Mouse (Mus musculus): Measurements from ENCODE around the gene Olfr1393. TPM values are rescaled to one million over a fixed set of nuclear protein-coding genes. Genes with fewer than 3 reads are reported as not detected.

The Olfr1393 gene
- polyA plus RNA-seq, 1 experiment from 2014 or later = not detected

- H3K4me3 ChIP-seq (replicated peaks; ENCODE audit: low read length) = peak overlapping the region; percentile 73
- H3K36me3 ChIP-seq (ENCODE audit: control insufficient read depth, insufficient read depth, low read length) = 0 out of 2 replicates have a peak, but pooled peaks cover 6% of the 10 kb centered on the region
- peak overlapping the region; percentile 94 for H3K27ac ChIP-seq (ENCODE audit: low read length)
- H3K9ac ChIP-seq (ENCODE audit: low read length) = peak overlapping the region; percentile 92
- peaks cover 55% of the 10 kb centered on the region for H3K4me1 ChIP-seq (ENCODE audit: control insufficient read depth, insufficient read depth, low read length)
- no peaks in the 10 kb centered on the region for H3K9me3 ChIP-seq (replicated peaks; ENCODE audit: control insufficient read depth, low read length)
- ATAC-seq (ENCODE audit: insufficient read depth, low FRiP score) = no peak
- peak overlapping the region; percentile 77 for H3K4me2 ChIP-seq (ENCODE audit: low read depth, low read length)
- 14% methylated on average over 10 of the region's 10 CpGs for WGBS
- H3K27me3 ChIP-seq (ENCODE audit: control insufficient read depth, insufficient read depth, low read length) = no peaks in the 10 kb centered on the region
Measured at GRCm38 (mm10) chr11:49249811-49250421, 28.2 kb upstream of the Olfr1393 start.

- peak; percentile 97 for ATAC-seq (ENCODE audit: insufficient read depth, low FRiP score)
- Histone ChIP-seq H3K4me2 (ENCODE audit: low read depth, low read length) (peak overlapping the region; percentile 77), H3K36me3 (ENCODE audit: control insufficient read depth, insufficient read depth, low read length) (peaks cover 11% of the 10 kb centered on the region; the same call in 1 of the 2 replicates), H3K4me3 (replicated peaks; ENCODE audit: low read length) (peak overlapping the region; percentile 73), H3K9me3 (replicated peaks; ENCODE audit: control insufficient read depth, low read length) (no peaks in the 10 kb centered on the region), H3K27me3 (ENCODE audit: control insufficient read depth, insufficient read depth, low read length) (no peaks in the 10 kb centered on the region), H3K9ac (ENCODE audit: low read length) (peak overlapping the region; percentile 92), H3K27ac (ENCODE audit: low read length) (peak overlapping the region; percentile 94), H3K4me1 (ENCODE audit: control insufficient read depth, insufficient read depth, low read length) (peaks cover 49% of the 10 kb centered on the region)
- WGBS = 2% methylated on average over 45 of the region's 45 CpGs
Measured at GRCm38 (mm10) chr11:49250422-49251379, 27.4 kb upstream of the Olfr1393 start.

GRCm38 (mm10) chr11:49251380-49251761, 26.7 kb upstream of the Olfr1393 start:
- H3K9ac ChIP-seq (ENCODE audit: low read length) = peak overlapping the region; percentile 92
- no peak for ATAC-seq (ENCODE audit: insufficient read depth, low FRiP score)
- H3K4me3 ChIP-seq (replicated peaks; ENCODE audit: low read length) = peak overlapping the region; percentile 73
- H3K36me3 ChIP-seq (ENCODE audit: control insufficient read depth, insufficient read depth, low read length) = peaks cover 12% of the 10 kb centered on the region; the same call in 1 of the 2 replicates
- peak overlapping the region; percentile 77 for H3K4me2 ChIP-seq (ENCODE audit: low read depth, low read length)
- H3K27ac ChIP-seq (ENCODE audit: low read length) = peak overlapping the region; percentile 94
- WGBS = 48% methylated on average over 7 of the region's 7 CpGs
- no peaks in the 10 kb centered on the region for H3K27me3 ChIP-seq (ENCODE audit: control insufficient read depth, insufficient read depth, low read length)
- H3K9me3 ChIP-seq (replicated peaks; ENCODE audit: control insufficient read depth, low read length) = no peaks in the 10 kb centered on the region
- H3K4me1 ChIP-seq (ENCODE audit: control insufficient read depth, insufficient read depth, low read length) = peaks cover 49% of the 10 kb centered on the region

- H3K4me1 ChIP-seq (ENCODE audit: control insufficient read depth, insufficient read depth, low read length) = peaks cover 47% of the 10 kb centered on the region
Measured at GRCm38 (mm10) chr11:49252048-49252447, 26.1 kb upstream of the Olfr1393 start.

GRCm38 (mm10) chr11:49253035-49253434, 25.1 kb upstream of the Olfr1393 start:
- Histone ChIP-seq H3K4me1 (ENCODE audit: control insufficient read depth, insufficient read depth, low read length) (peaks cover 37% of the 10 kb centered on the region), H3K4me3 (replicated peaks; ENCODE audit: low read length) (no peak overlapping the region), H3K36me3 (ENCODE audit: control insufficient read depth, insufficient read depth, low read length) (peaks cover 12% of the 10 kb centered on the region; the same call in 1 of the 2 replicates), H3K27ac (ENCODE audit: low read length) (no peak overlapping the region), H3K27me3 (ENCODE audit: control insufficient read depth, insufficient read depth, low read length) (no peaks in the 10 kb centered on the region), H3K9ac (ENCODE audit: low read length) (no peak overlapping the region), H3K4me2 (ENCODE audit: low read depth, low read length) (no peak overlapping the region), H3K9me3 (replicated peaks; ENCODE audit: control insufficient read depth, low read length) (no peaks in the 10 kb centered on the region)
- no peak for ATAC-seq (ENCODE audit: insufficient read depth, low FRiP score)
- 82% methylated on average over 6 of the region's 6 CpGs for WGBS

More at GRCm38 (mm10) chr11:49252048-49252447, 26.1 kb upstream of the Olfr1393 start:
- WGBS = 81% methylated on average over 5 of the region's 5 CpGs
- H3K27me3 ChIP-seq (ENCODE audit: control insufficient read depth, insufficient read depth, low read length) = no peaks in the 10 kb centered on the region
- H3K36me3 ChIP-seq (ENCODE audit: control insufficient read depth, insufficient read depth, low read length) = peaks cover 12% of the 10 kb centered on the region; the same call in 1 of the 2 replicates
- peak overlapping the region; percentile 77 for H3K4me2 ChIP-seq (ENCODE audit: low read depth, low read length)
- H3K9ac ChIP-seq (ENCODE audit: low read length) = 0 out of 2 replicates have a peak overlapping the region, but pooled peaks have one; percentile 5
- ATAC-seq (ENCODE audit: insufficient read depth, low FRiP score) = no peak
- H3K27ac ChIP-seq (ENCODE audit: low read length) = no peak overlapping the region
- H3K9me3 ChIP-seq (replicated peaks; ENCODE audit: control insufficient read depth, low read length) = no peaks in the 10 kb centered on the region
- no peak overlapping the region; the same call in 1 of the 2 replicates for H3K4me3 ChIP-seq (replicated peaks; ENCODE audit: low read length)

GRCm38 (mm10) chr11:49259296-49259695, 18.8 kb upstream of the Olfr1393 start:
- peaks cover 18% of the 10 kb centered on the region; the same call in 1 of the 2 replicates for H3K36me3 ChIP-seq (ENCODE audit: control insufficient read depth, insufficient read depth, low read length)
- H3K4me2 ChIP-seq (ENCODE audit: low read depth, low read length) = no peak overlapping the region
- H3K4me3 ChIP-seq (replicated peaks; ENCODE audit: low read length) = no peak overlapping the region
- WGBS = 66% methylated on average over 2 of the region's 2 CpGs
- ATAC-seq (ENCODE audit: insufficient read depth, low FRiP score) = no peak
- H3K9me3 ChIP-seq (replicated peaks; ENCODE audit: control insufficient read depth, low read length) = no peaks in the 10 kb centered on the region
- no peak overlapping the region for H3K27ac ChIP-seq (ENCODE audit: low read length)
- no peak overlapping the region for H3K9ac ChIP-seq (ENCODE audit: low read length)
- H3K4me1 ChIP-seq (ENCODE audit: control insufficient read depth, insufficient read depth, low read length) = no peaks in the 10 kb centered on the region
- H3K27me3 ChIP-seq (ENCODE audit: control insufficient read depth, insufficient read depth, low read length) = no peaks in the 10 kb centered on the region

- H3K9ac ChIP-seq (ENCODE audit: low read length) = no peak overlapping the region
- H3K4me2 ChIP-seq (ENCODE audit: low read depth, low read length) = no peak overlapping the region
- H3K4me1 ChIP-seq (ENCODE audit: control insufficient read depth, insufficient read depth, low read length) = no peaks in the 10 kb centered on the region
- WGBS = 36% methylated on average over 1 of the region's 1 CpGs
- no peak overlapping the region for H3K27ac ChIP-seq (ENCODE audit: low read length)
- no peak for ATAC-seq (ENCODE audit: insufficient read depth, low FRiP score)
- H3K36me3 ChIP-seq (ENCODE audit: control insufficient read depth, insufficient read depth, low read length) = peaks cover 13% of the 10 kb centered on the region; the same call in 1 of the 2 replicates
- no peaks in the 10 kb centered on the region for H3K27me3 ChIP-seq (ENCODE audit: control insufficient read depth, insufficient read depth, low read length)
- no peak overlapping the region for H3K4me3 ChIP-seq (replicated peaks; ENCODE audit: low read length)
- H3K9me3 ChIP-seq (replicated peaks; ENCODE audit: control insufficient read depth, low read length) = no peaks in the 10 kb centered on the region
Measured at GRCm38 (mm10) chr11:49259829-49260228, 18.3 kb upstream of the Olfr1393 start.

- Histone ChIP-seq H3K9me3 (replicated peaks; ENCODE audit: control insufficient read depth, low read length) (no peaks in the 10 kb centered on the region), H3K4me2 (ENCODE audit: low read depth, low read length) (no peak overlapping the region), H3K36me3 (ENCODE audit: control insufficient read depth, insufficient read depth, low read length) (0 out of 2 replicates have a peak, but pooled peaks cover 6% of the 10 kb centered on the region), H3K9ac (ENCODE audit: low read length) (no peak overlapping the region), H3K4me3 (replicated peaks; ENCODE audit: low read length) (no peak overlapping the region), H3K27ac (ENCODE audit: low read length) (no peak overlapping the region), H3K4me1 (ENCODE audit: control insufficient read depth, insufficient read depth, low read length) (no peaks in the 10 kb centered on the region), H3K27me3 (ENCODE audit: control insufficient read depth, insufficient read depth, low read length) (no peaks in the 10 kb centered on the region)
- 89% methylated on average over 21 of the region's 21 CpGs for WGBS
- ATAC-seq (ENCODE audit: insufficient read depth, low FRiP score) = no peak
Measured at GRCm38 (mm10) chr11:49260598-49261312, 17.3 kb upstream of the Olfr1393 start.

Data from stomach, embryonic 16.5 days (tissue).